Mouse (Mus musculus) CH12.LX (cell line): ENCODE results near the gene Hist1h3f. TPM values are rescaled to one million over a fixed set of nuclear protein-coding genes. Genes with fewer than 3 reads are reported as not detected.
A peak's percentile ranks its signal among the peaks of the same experiment; 100 is the strongest.

Experiments used
- DNase-seq: peaks from one replicate; pipeline ENCODE4 v3.0.0-alpha.2; 2013; ENCODE audit errors: extremely low read depth
- H3K27ac ChIP-seq: 2 replicates; pipeline ENCODE4 v1.5.1; 2012; ENCODE audit warnings: low read depth, mild to moderate bottlenecking, control low read depth, moderate library complexity; ENCODE audit not compliant: insufficient read depth
- H3K27me3 ChIP-seq: replicated peaks from 2 replicates; pipeline ENCODE3; 2012; ENCODE audit warnings: inconsistent platforms
- H3K36me3 ChIP-seq, 2 experiments: replicated peaks in 1 of 2; 2 replicates each; pipeline versions ENCODE3 to v1.6.1; 2012; ENCODE audit warnings: inconsistent platforms in 1 of 2, low read length in 1 of 2, mild to moderate bottlenecking in 1 of 2, mixed read lengths in 1 of 2, moderate library complexity in 1 of 2; ENCODE audit not compliant: control insufficient read depth in 1 of 2, insufficient read depth in 1 of 2
- H3K4me1 ChIP-seq, 2 experiments: 2 replicates each; pipeline ENCODE4 v1.6.1; 2012; ENCODE audit warnings: inconsistent platforms in 1 of 2, moderate library complexity in 1 of 2; ENCODE audit not compliant: insufficient read depth in 2 of 2, control insufficient read depth in 1 of 2
- H3K4me2 ChIP-seq: 2 replicates; pipeline ENCODE4 v1.6.1; 2012; ENCODE audit warnings: low read depth, mild to moderate bottlenecking, control low read depth; ENCODE audit not compliant: poor library complexity, insufficient read depth, severe bottlenecking
- H3K4me3 ChIP-seq, 3 experiments: fragments of 150-350 bp in 1 of 3; sonication (generic) in 1 of 3; replicated peaks in 1 of 3; 2 replicates each; pipeline versions ENCODE3 to v1.5.1; 2011 to 2012; ENCODE audit warnings: low read depth in 2 of 3, low read length in 2 of 3, mild to moderate bottlenecking in 2 of 3, moderate library complexity in 2 of 3, control low read depth in 1 of 3, improper control_type of control experiment in 1 of 3, inconsistent platforms in 1 of 3, mixed read lengths in 1 of 3; ENCODE audit not compliant: poor library complexity in 1 of 3
- H3K79me2 ChIP-seq: replicated peaks from 2 replicates; pipeline ENCODE4 v1.6.1; 2012; ENCODE audit warnings: mild to moderate bottlenecking, moderate library complexity; ENCODE audit not compliant: control insufficient read depth, poor library complexity, insufficient read depth, severe bottlenecking; ENCODE audit errors: extremely low read depth
- H3K9ac ChIP-seq: 2 replicates; pipeline ENCODE4 v1.6.1; 2012; ENCODE audit warnings: low read depth, mild to moderate bottlenecking, control low read depth, moderate library complexity; ENCODE audit not compliant: insufficient read depth
- H3K9me3 ChIP-seq: replicated peaks from 2 replicates; pipeline ENCODE3; 2012; ENCODE audit warnings: low read length, inconsistent platforms, mixed read lengths
- BHLHE40 ChIP-seq: IDR thresholded peaks from 2 replicates; pipeline ENCODE4 v1.6.1; 2011; ENCODE audit warnings: mild to moderate bottlenecking, low read depth, low read length, improper control_type of control experiment
- ELF1 ChIP-seq: IDR thresholded peaks from 2 replicates; pipeline ENCODE4 v1.6.1; 2014; ENCODE audit warnings: low read depth, mild to moderate bottlenecking, inconsistent platforms, low read length, improper control_type of control experiment
- EP300 ChIP-seq: IDR thresholded peaks from 2 replicates; pipeline ENCODE4 v1.6.1; 2011; ENCODE audit warnings: low read length, improper control_type of control experiment
- GABPA ChIP-seq: IDR thresholded peaks from 2 replicates; pipeline ENCODE4 v1.6.1; 2012; ENCODE audit warnings: low read depth, low read length, improper control_type of control experiment, inconsistent platforms; ENCODE audit not compliant: insufficient replicate concordance
- HCFC1 ChIP-seq: IDR thresholded peaks from 2 replicates; pipeline ENCODE4 v1.6.1; 2012; ENCODE audit warnings: low read depth, mild to moderate bottlenecking, inconsistent platforms, low read length, improper control_type of control experiment
- JUND ChIP-seq: conservative IDR thresholded peaks from 2 replicates; pipeline ENCODE4 v1.6.1; 2011; ENCODE audit warnings: low read depth, low read length, improper control_type of control experiment
- KAT2A ChIP-seq: IDR thresholded peaks from 2 replicates; pipeline ENCODE4 v1.6.1; 2012; ENCODE audit warnings: low read length, improper control_type of control experiment, inconsistent platforms; ENCODE audit not compliant: insufficient replicate concordance
- MAFK ChIP-seq: IDR thresholded peaks from 2 replicates; pipeline ENCODE4 v1.6.1; 2011; ENCODE audit warnings: low read length, improper control_type of control experiment; ENCODE audit not compliant: insufficient replicate concordance
- MAX ChIP-seq: IDR thresholded peaks from 2 replicates; pipeline ENCODE4 v1.6.1; 2011; ENCODE audit warnings: low read length, improper control_type of control experiment
- MAZ ChIP-seq: IDR thresholded peaks from 2 replicates; pipeline ENCODE4 v1.6.1; 2012; ENCODE audit warnings: low read depth, mild to moderate bottlenecking, inconsistent platforms, low read length, improper control_type of control experiment, moderate library complexity
- MXI1 ChIP-seq: IDR thresholded peaks from 2 replicates; pipeline ENCODE4 v1.6.1; 2011; ENCODE audit warnings: mild to moderate bottlenecking, low read depth, low read length, improper control_type of control experiment
- NELFE ChIP-seq: IDR thresholded peaks from 2 replicates; pipeline ENCODE4 v1.6.1; 2011; ENCODE audit warnings: low read depth, low read length, improper control_type of control experiment
- NRF1 ChIP-seq: IDR thresholded peaks from 2 replicates; pipeline ENCODE4 v1.6.1; 2014; ENCODE audit warnings: low read depth, mild to moderate bottlenecking, inconsistent platforms, low read length, improper control_type of control experiment, moderate library complexity
- POLR2A ChIP-seq: IDR thresholded peaks from 2 replicates; pipeline ENCODE4 v1.6.1; 2011; ENCODE audit warnings: low read depth, mild to moderate bottlenecking, improper control_type of control experiment, low read length
- RAD21 ChIP-seq: IDR thresholded peaks from 2 replicates; pipeline ENCODE4 v1.6.1; 2011; ENCODE audit warnings: low read depth, mild to moderate bottlenecking, low read length, improper control_type of control experiment, moderate library complexity
- TBP ChIP-seq: conservative IDR thresholded peaks from 2 replicates; pipeline ENCODE4 v1.6.1; 2011; ENCODE audit warnings: low read depth, low read length, improper control_type of control experiment
- TCF12 ChIP-seq: IDR thresholded peaks from 2 replicates; pipeline ENCODE4 v1.6.1; 2014; ENCODE audit warnings: low read depth, mild to moderate bottlenecking, inconsistent platforms, low read length, improper control_type of control experiment
- ZC3H11A ChIP-seq: IDR thresholded peaks from 2 replicates; pipeline ENCODE4 v1.6.1; 2012; ENCODE audit warnings: low read depth, mild to moderate bottlenecking, inconsistent platforms, low read length, improper control_type of control experiment
- ZMIZ1 ChIP-seq: IDR thresholded peaks from 2 replicates; pipeline ENCODE4 v1.6.1; 2012; ENCODE audit warnings: low read depth, mild to moderate bottlenecking, inconsistent platforms, low read length, improper control_type of control experiment
- ZNF384 ChIP-seq: IDR thresholded peaks from 2 replicates; pipeline ENCODE4 v1.6.1; 2012; ENCODE audit warnings: low read depth, low read length, improper control_type of control experiment, inconsistent platforms
- dilution Hi-C: fragments of 300-500 bp; cut with MboI; formaldehyde crosslinking; loops from 2 replicates; pipeline ENCODE4 v1.14.3; 2020; ENCODE audit warnings: low sequenced_read_pairs; ENCODE audit not compliant: extremely low pct_unique_long_range_greater_than_20kb, extremely low pct_ligation_motif_present
- in situ Hi-C: fragments of 300-500 bp; cut with MboI; formaldehyde crosslinking; loops from 3 replicates; pipeline ENCODE4 v1.14.3; 2019; ENCODE audit warnings: low sequenced_read_pairs, low pct_ligation_motif_present, low pct_unique_long_range_greater_than_20kb, mixed read lengths
- polyA plus RNA-seq: library from polyadenylated mRNA; unstranded; fragments of >175 nt; gene quantifications from 2 replicates; pipeline ENCODE4 v1.2.1, GENCODE M21; 2012; ENCODE audit warnings: low read depth; ENCODE audit not compliant: insufficient read length
- total RNA-seq, 2 experiments: library from RNA; depleted of rRNA; stranded (reverse); fragments of 300-350 nt in 1 of 2; fragments of >200 nt in 1 of 2; gene quantifications; 2 replicates each; pipeline ENCODE4 v1.2.3; 2012 to 2014

Gene Hist1h3f
- total and polyA plus RNA-seq, 3 experiments = 0.30 to 553 (median 8.0) TPM

DNA sequence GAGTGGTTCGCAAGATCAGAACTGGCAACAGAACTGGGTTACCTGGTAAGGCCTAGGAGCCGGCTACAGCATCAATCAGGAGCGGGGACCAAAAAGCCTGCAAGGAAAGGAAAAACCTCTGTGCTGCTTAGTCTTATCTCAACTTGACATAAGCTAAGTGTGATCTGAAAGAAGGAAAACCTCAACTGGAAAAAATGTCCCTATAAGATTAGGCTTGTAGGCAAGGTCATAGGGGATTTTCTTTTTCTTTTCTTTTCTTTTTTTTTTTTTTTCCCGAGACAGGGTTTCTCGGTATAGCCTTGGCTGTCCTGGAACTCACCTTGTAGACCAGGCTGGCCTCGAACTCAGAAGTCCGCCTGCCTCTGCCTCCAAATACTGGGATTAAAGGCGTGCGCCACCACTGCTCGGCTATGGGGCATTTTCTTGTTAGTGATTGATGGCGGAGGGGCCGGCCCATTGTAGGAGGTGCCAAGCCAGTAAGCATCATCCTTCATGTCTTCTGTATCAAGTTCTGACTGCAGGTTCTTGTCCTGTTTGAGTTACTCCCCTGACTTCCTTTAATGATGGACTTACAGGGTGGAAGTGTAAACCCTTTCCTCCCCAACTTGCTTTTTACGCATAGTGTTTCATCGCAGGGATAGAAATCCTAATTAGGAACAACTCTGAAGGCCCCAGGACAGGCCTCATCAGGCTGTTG lies 36.9 kb upstream of the Hist1h3f start:
- peak overlapping the region; percentile 25 to 55 (median 36) for H3K4me3 ChIP-seq
- H3K27ac ChIP-seq = peak overlapping the region; percentile 87
- peak overlapping the region; percentile 47 for H3K9ac ChIP-seq
- peak overlapping the region; percentile 74 for H3K4me2 ChIP-seq
- H3K79me2 ChIP-seq = no peaks in the 10 kb centered on the region
- no peaks in the 10 kb centered on the region for H3K9me3 ChIP-seq
- peak; percentile 90 for DNase-seq
- dilution Hi-C loops = no loop called here
- in situ Hi-C loops = loop anchor here (10.0 to 25.0 kb wide), 2 partner anchors 202 to 1570 kb away; partner anchors contain the start of gene Zfp184
- TF ChIP-seq MXI1 = peak; percentile 23; the same call in 1 of the 2 replicates
- TF ChIP-seq NRF1 = 0 out of 2 replicates have a peak, but pooled peaks have one; percentile 6
- TF ChIP-seq EP300 = no peak
- peak; percentile 49 for TF ChIP-seq POLR2A
- no peak for TF ChIP-seq ZC3H11A
- 0 out of 2 replicates have a peak, but pooled peaks have one; percentile 8 for TF ChIP-seq BHLHE40
- no peak for TF ChIP-seq RAD21
- 0 out of 2 replicates have a peak, but pooled peaks have one; percentile 27 for TF ChIP-seq TCF12
- TF ChIP-seq GABPA = no peak
- TF ChIP-seq KAT2A = 0 out of 2 replicates have a peak, but pooled peaks have one; percentile 55
- TF ChIP-seq JUND = 0 out of 2 replicates have a peak, but pooled peaks have one; percentile 8
- peak; percentile 98 for TF ChIP-seq TBP
- peak; percentile 66 for TF ChIP-seq MAFK
- peak; percentile 74 for TF ChIP-seq ZNF384
- peak; percentile 44; the same call in 1 of the 2 replicates for TF ChIP-seq NELFE
- TF ChIP-seq MAX = no peak
- TF ChIP-seq HCFC1 = peak; percentile 21; the same call in 1 of the 2 replicates
- TF ChIP-seq ZMIZ1 = no peak
- TF ChIP-seq ELF1 = peak; percentile 66; the same call in 1 of the 2 replicates
- 0 out of 2 replicates have a peak, but pooled peaks have one; percentile 36 for TF ChIP-seq MAZ
- no peaks in the 10 kb centered on the region for H3K36me3 ChIP-seq
- H3K27me3 ChIP-seq = no peaks in the 10 kb centered on the region
- H3K4me1 ChIP-seq = peaks cover 6 to 41% of the 10 kb centered on the region in 2 experiments; a peak in 3 of 4 replicates
